Mouse (Mus musculus) MEL (cell line): ENCODE data around the gene Cdk14. TPM values are rescaled to one million over a fixed set of nuclear protein-coding genes. Genes with fewer than 3 reads are reported as not detected.

Experiments
- DNase-seq: peaks from one replicate; pipeline ENCODE4 v3.0.0; 2011; ENCODE audit warnings: low read depth, low spot score
- H3K27ac ChIP-seq: 2 replicates; pipeline ENCODE4 v1.5.1; 2012; ENCODE audit warnings: low read depth, mild to moderate bottlenecking, control low read depth, low read length, moderate library complexity; ENCODE audit not compliant: control insufficient read depth
- H3K27me3 ChIP-seq, 2 experiments: fragments of 150-350 bp in 1 of 2; sonication (generic) in 1 of 2; 2 replicates each; pipeline ENCODE4 v1.6.1; 2012; ENCODE audit warnings: low read length in 2 of 2, mild to moderate bottlenecking in 2 of 2, improper control_type of control experiment in 1 of 2, moderate library complexity in 1 of 2; ENCODE audit not compliant: insufficient read depth in 2 of 2, control insufficient read depth in 1 of 2
- H3K36me3 ChIP-seq, 2 experiments: 2 replicates each; pipeline ENCODE4 v1.6.1; 2012 to 2014; ENCODE audit warnings: low read length in 2 of 2, improper control_type of control experiment in 1 of 2, inconsistent platforms in 1 of 2, mild to moderate bottlenecking in 1 of 2; ENCODE audit not compliant: insufficient read depth in 2 of 2, control insufficient read depth in 1 of 2
- H3K4me1 ChIP-seq, 2 experiments: fragments of 150-350 bp in 1 of 2; sonication (generic) in 1 of 2; 2 replicates each; pipeline ENCODE4 v1.6.1; 2012; ENCODE audit warnings: low read length in 2 of 2, improper control_type of control experiment in 1 of 2, mild to moderate bottlenecking in 1 of 2; ENCODE audit not compliant: insufficient read depth in 2 of 2, control insufficient read depth in 1 of 2
- H3K4me3 ChIP-seq, 2 experiments: fragments of 150-350 bp in 1 of 2; sonication (generic) in 1 of 2; 2 replicates each; pipeline ENCODE4 v1.5.1; 2012; ENCODE audit warnings: low read depth in 2 of 2, low read length in 2 of 2, mild to moderate bottlenecking in 2 of 2, moderate library complexity in 2 of 2, control low read depth in 1 of 2, improper control_type of control experiment in 1 of 2; ENCODE audit not compliant: control insufficient read depth in 1 of 2, insufficient read depth in 1 of 2
- H3K79me2 ChIP-seq: 2 replicates; pipeline ENCODE4 v1.6.1; 2012; ENCODE audit warnings: mild to moderate bottlenecking, low read length, moderate library complexity; ENCODE audit not compliant: control insufficient read depth, poor library complexity, insufficient read depth
- H3K9ac ChIP-seq: 2 replicates; pipeline ENCODE4 v1.6.1; 2012; ENCODE audit warnings: low read depth, mild to moderate bottlenecking, control low read depth, low read length, moderate library complexity; ENCODE audit not compliant: control insufficient read depth, poor library complexity, severe bottlenecking
- H3K9me3 ChIP-seq: fragments of 150-350 bp; sonication (generic); replicated peaks from 2 replicates; pipeline ENCODE4 v1.6.1; 2012; ENCODE audit warnings: mild to moderate bottlenecking, low read length, improper control_type of control experiment, moderate library complexity; ENCODE audit not compliant: insufficient read depth
- BHLHE40 ChIP-seq: IDR thresholded peaks from 2 replicates; pipeline ENCODE4 v1.6.1; 2012; ENCODE audit warnings: low read depth, mild to moderate bottlenecking, inconsistent platforms, low read length, improper control_type of control experiment, borderline replicate concordance
- CHD1 ChIP-seq: IDR thresholded peaks from 2 replicates; pipeline ENCODE4 v1.6.1; 2012; ENCODE audit warnings: low read depth, mild to moderate bottlenecking, inconsistent platforms, low read length, improper control_type of control experiment
- CHD2 ChIP-seq: IDR thresholded peaks from 2 replicates; pipeline ENCODE4 v1.6.1; 2011; ENCODE audit warnings: low read length, improper control_type of control experiment
- CTCF ChIP-seq, 3 experiments: IDR thresholded peaks in 2 of 3; conservative IDR thresholded peaks in 1 of 3; 2 replicates each; pipeline ENCODE4 v1.5.1; 2011 to 2012; ENCODE audit warnings: low read length in 3 of 3, low read depth in 2 of 3, mild to moderate bottlenecking in 2 of 3, improper control_type of control experiment in 1 of 3, inconsistent platforms in 1 of 3, mixed read lengths in 1 of 3, moderate library complexity in 1 of 3; ENCODE audit not compliant: control insufficient read depth in 1 of 3, insufficient read depth in 1 of 3, poor library complexity in 1 of 3, severe bottlenecking in 1 of 3
- EP300 ChIP-seq, 2 experiments: IDR thresholded peaks; 2 replicates each; pipeline ENCODE4 v1.6.1; 2011; ENCODE audit warnings: improper control_type of control experiment in 2 of 2, low read length in 2 of 2, low read depth in 1 of 2, mild to moderate bottlenecking in 1 of 2
- ETS1 ChIP-seq: IDR thresholded peaks from 2 replicates; pipeline ENCODE4 v1.6.1; 2012; ENCODE audit warnings: low read depth, mild to moderate bottlenecking, inconsistent platforms, low read length, improper control_type of control experiment, moderate library complexity
- GABPA ChIP-seq: IDR thresholded peaks from 2 replicates; pipeline ENCODE4 v1.6.1; 2012; ENCODE audit warnings: low read depth, mild to moderate bottlenecking, inconsistent platforms, low read length, improper control_type of control experiment, moderate library complexity
- HCFC1 ChIP-seq: IDR thresholded peaks from 2 replicates; pipeline ENCODE4 v1.6.1; 2012; ENCODE audit warnings: low read depth, mild to moderate bottlenecking, inconsistent platforms, low read length, improper control_type of control experiment, moderate library complexity
- MAFK ChIP-seq: IDR thresholded peaks from 2 replicates; pipeline ENCODE4 v1.6.1; 2011; ENCODE audit warnings: low read depth, mild to moderate bottlenecking, low read length, improper control_type of control experiment, borderline replicate concordance
- MAZ ChIP-seq: IDR thresholded peaks from 2 replicates; pipeline ENCODE4 v1.6.1; 2012; ENCODE audit warnings: low read depth, mild to moderate bottlenecking, inconsistent platforms, low read length, improper control_type of control experiment
- MEF2A ChIP-seq: IDR thresholded peaks from 2 replicates; pipeline ENCODE4 v1.6.1; 2014; ENCODE audit warnings: low read depth, mild to moderate bottlenecking, inconsistent platforms, low read length, improper control_type of control experiment; ENCODE audit not compliant: poor library complexity, insufficient replicate concordance, severe bottlenecking; ENCODE audit errors: extremely low read depth
- MYB ChIP-seq: IDR thresholded peaks from 2 replicates; pipeline ENCODE4 v1.6.1; 2011; ENCODE audit warnings: mild to moderate bottlenecking, low read depth, low read length, improper control_type of control experiment
- NRF1 ChIP-seq: IDR thresholded peaks from 2 replicates; pipeline ENCODE4 v1.6.1; 2014; ENCODE audit warnings: low read depth, mild to moderate bottlenecking, inconsistent platforms, low read length, improper control_type of control experiment, moderate library complexity; ENCODE audit not compliant: poor library complexity, insufficient read depth, severe bottlenecking
- POLR2A ChIP-seq, 2 experiments: IDR thresholded peaks; 2 replicates each; pipeline ENCODE4 v1.6.1; 2011 to 2012; ENCODE audit warnings: low read length in 2 of 2, mild to moderate bottlenecking in 2 of 2, control low read depth in 1 of 2, improper control_type of control experiment in 1 of 2, low read depth in 1 of 2, moderate library complexity in 1 of 2; ENCODE audit not compliant: control insufficient read depth in 1 of 2, insufficient read depth in 1 of 2, poor library complexity in 1 of 2
- POLR2AphosphoS5 ChIP-seq: IDR thresholded peaks from 2 replicates; pipeline ENCODE4 v1.6.1; 2012; ENCODE audit warnings: low read depth, borderline replicate concordance, mild to moderate bottlenecking, inconsistent platforms, low read length, moderate library complexity, mixed read lengths
- RCOR1 ChIP-seq: IDR thresholded peaks from 2 replicates; pipeline ENCODE4 v1.6.1; 2012; ENCODE audit warnings: low read depth, mild to moderate bottlenecking, inconsistent platforms, low read length, improper control_type of control experiment
- SIN3A ChIP-seq: IDR thresholded peaks from 2 replicates; pipeline ENCODE4 v1.6.1; 2012; ENCODE audit warnings: low read length, improper control_type of control experiment, inconsistent platforms
- TAL1 ChIP-seq: IDR thresholded peaks from 2 replicates; pipeline ENCODE4 v1.6.1; 2012; ENCODE audit warnings: mild to moderate bottlenecking, inconsistent platforms, low read length, moderate library complexity, mixed read lengths
- UBTF ChIP-seq: IDR thresholded peaks from 2 replicates; pipeline ENCODE4 v1.6.1; 2012; ENCODE audit warnings: low read depth, mild to moderate bottlenecking, inconsistent platforms, low read length, improper control_type of control experiment, moderate library complexity, borderline replicate concordance; ENCODE audit not compliant: insufficient read depth
- USF1 ChIP-seq: IDR thresholded peaks from 2 replicates; pipeline ENCODE4 v1.6.1; 2014; ENCODE audit warnings: low read depth, mild to moderate bottlenecking, inconsistent platforms, low read length, improper control_type of control experiment, moderate library complexity
- ZC3H11A ChIP-seq: IDR thresholded peaks from 2 replicates; pipeline ENCODE4 v1.6.1; 2012; ENCODE audit warnings: low read depth, mild to moderate bottlenecking, inconsistent platforms, low read length, improper control_type of control experiment
- ZKSCAN1 ChIP-seq: IDR thresholded peaks from 2 replicates; pipeline ENCODE4 v1.6.1; 2012; ENCODE audit warnings: low read depth, mild to moderate bottlenecking, inconsistent platforms, low read length, improper control_type of control experiment, moderate library complexity
- ZMIZ1 ChIP-seq: IDR thresholded peaks from 2 replicates; pipeline ENCODE4 v1.6.1; 2012; ENCODE audit warnings: low read depth, mild to moderate bottlenecking, inconsistent platforms, low read length, improper control_type of control experiment, moderate library complexity
- ZNF384 ChIP-seq: IDR thresholded peaks from 2 replicates; pipeline ENCODE4 v1.6.1; 2012; ENCODE audit warnings: low read depth, mild to moderate bottlenecking, inconsistent platforms, low read length, improper control_type of control experiment
- polyA plus RNA-seq, 2 experiments: library from polyadenylated mRNA; stranded (reverse) in 1 of 2; unstranded in 1 of 2; fragments of >175 nt in 1 of 2; fragments of >200 nt in 1 of 2; gene quantifications; 2 replicates each; pipeline versions ENCODE4 v1.2.1 to v1.2.4; 2012; ENCODE audit warnings: low replicate concordance in 2 of 2, low read depth in 1 of 2; ENCODE audit not compliant: insufficient read length in 2 of 2, insufficient read depth in 1 of 2, missing spikeins in 1 of 2
- total RNA-seq: library from RNA; depleted of rRNA; stranded (reverse); fragments of 300-350 nt; gene quantifications from 2 replicates; pipeline ENCODE4 v1.2.3, GENCODE M21; 2012

Cdk14 gene
- total and polyA plus RNA-seq, 3 experiments, result not detected

DNA sequence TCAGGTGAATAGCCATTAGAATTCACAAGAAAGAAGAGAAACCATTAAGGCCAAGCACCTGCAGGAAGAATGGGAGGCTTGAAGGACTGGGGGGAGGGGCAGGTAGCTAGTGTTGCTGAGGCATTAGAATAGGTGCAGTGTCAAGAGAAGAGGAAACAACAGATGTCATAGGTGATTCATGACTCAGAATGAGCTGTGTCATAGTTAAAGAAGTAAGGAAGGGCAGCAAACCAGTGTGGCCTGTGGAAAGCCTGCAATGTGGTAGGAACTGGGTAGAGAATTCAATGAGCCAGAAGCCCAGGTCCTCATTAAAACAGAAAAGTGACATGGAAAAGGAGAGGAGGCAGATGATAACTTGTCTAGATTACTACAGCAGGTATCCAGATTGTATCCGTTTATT is 45.1 kb upstream of the Cdk14 start:
- no peak for DNase-seq
- H3K27ac ChIP-seq, result no peak overlapping the region
- H3K36me3 ChIP-seq, result no peaks in the 10 kb centered on the region
- no peaks in the 10 kb centered on the region for H3K9me3 ChIP-seq
- no peaks in the 10 kb centered on the region for H3K79me2 ChIP-seq
- no peaks in the 10 kb centered on the region for H3K4me1 ChIP-seq
- H3K4me3 ChIP-seq, result no peak overlapping the region
- no peak for TF ChIP-seq SIN3A
- TF ChIP-seq USF1, result no peak
- no peak for TF ChIP-seq CHD2
- TF ChIP-seq CHD1, result no peak
- TF ChIP-seq RCOR1, result no peak
- TF ChIP-seq ETS1, result no peak
- no peak for TF ChIP-seq EP300 (IDR thresholded peaks at IDR 0.05; ENCODE audit: low read depth in 1 of 2, low read length in 2 of 2)
- TF ChIP-seq HCFC1, result no peak
- no peaks in the 10 kb centered on the region for H3K27me3 ChIP-seq
- no peak overlapping the region for H3K9ac ChIP-seq

- no peaks in the 10 kb centered on the region for H3K79me2 ChIP-seq
- no peak overlapping the region for H3K4me3 ChIP-seq
- no peak overlapping the region for H3K9ac ChIP-seq
- H3K36me3 ChIP-seq, result no peaks in the 10 kb centered on the region
- no peak for TF ChIP-seq CHD2
- TF ChIP-seq ZNF384, result no peak
- TF ChIP-seq USF1, result no peak
- no peak for TF ChIP-seq ZKSCAN1
- no peak for TF ChIP-seq HCFC1
- no peak for TF ChIP-seq POLR2A (IDR thresholded peaks at IDR 0.05; ENCODE audit: control insufficient read depth in 1 of 2, insufficient read depth in 1 of 2, low read depth in 1 of 2, low read length in 2 of 2, poor library complexity in 1 of 2)
- no peak for TF ChIP-seq GABPA
- no peak for TF ChIP-seq POLR2AphosphoS5
- TF ChIP-seq NRF1, result no peak
- no peak for TF ChIP-seq CTCF (IDR thresholded peaks at IDR 0.05 in 2 of 3, conservative IDR thresholded peaks at IDR 0.05 in 1 of 3; ENCODE audit: control insufficient read depth in 1 of 3, insufficient read depth in 1 of 3, low read depth in 2 of 3, low read length in 3 of 3, poor library complexity in 1 of 3, severe bottlenecking in 1 of 3)
- TF ChIP-seq BHLHE40, result no peak
- no peak for TF ChIP-seq ZC3H11A
- TF ChIP-seq TAL1, result no peak
- no peak for TF ChIP-seq MEF2A
- no peak for TF ChIP-seq UBTF
- no peak for TF ChIP-seq MYB
- TF ChIP-seq RCOR1, result no peak
- no peak for TF ChIP-seq MAZ
- no peak for TF ChIP-seq MAFK
- TF ChIP-seq ZMIZ1, result no peak
- no peaks in the 10 kb centered on the region; a peak in 1 of 4 replicates for H3K27me3 ChIP-seq
- H3K4me1 ChIP-seq, result no peaks in the 10 kb centered on the region
- no peak for DNase-seq
- H3K9me3 ChIP-seq, result no peaks in the 10 kb centered on the region
- H3K27ac ChIP-seq, result no peak overlapping the region
These were observed 11.8 kb upstream of the Cdk14 start for GRCm38 (mm10) chr5:5431746-5432438.
